Mouse (Mus musculus) adrenal gland (tissue): Measurements from ENCODE around the gene Des.

ENCODE experiments used
- intact Hi-C: fragments of 180-260 bp; cut with DNase I; formaldehyde crosslinking; loops from one replicate; pipeline ENCODE4 v1.15.1; 2025
- long read RNA-seq, 2 experiments: library from polyadenylated mRNA; unstranded; transcript quantifications; one replicate each; pipeline ENCODE4 v2.0.0; 2020; ENCODE audit warnings: borderline replicate concordance in 1 of 2; ENCODE audit not compliant: insufficient replicate concordance in 1 of 2

Des gene
- long read RNA-seq, experiment 1, transcript Des-201 (9 exons, 3,028 nt) = major isoform, 17 of 18 reads
- long read RNA-seq, experiment 1, partial matches to known transcripts = 0 of 18 reads
- long read RNA-seq, experiment 1, other reads (novel, unspliced or antisense) = 1 of 18 reads
- long read RNA-seq, experiment 2, transcript Des-201 (9 exons, 3,028 nt) = major isoform, 15 of 17 reads
- long read RNA-seq, experiment 2, partial matches to known transcripts = 2 of 17 reads
- long read RNA-seq, experiment 2, other reads (novel, unspliced or antisense) = 0 of 17 reads

DNA sequence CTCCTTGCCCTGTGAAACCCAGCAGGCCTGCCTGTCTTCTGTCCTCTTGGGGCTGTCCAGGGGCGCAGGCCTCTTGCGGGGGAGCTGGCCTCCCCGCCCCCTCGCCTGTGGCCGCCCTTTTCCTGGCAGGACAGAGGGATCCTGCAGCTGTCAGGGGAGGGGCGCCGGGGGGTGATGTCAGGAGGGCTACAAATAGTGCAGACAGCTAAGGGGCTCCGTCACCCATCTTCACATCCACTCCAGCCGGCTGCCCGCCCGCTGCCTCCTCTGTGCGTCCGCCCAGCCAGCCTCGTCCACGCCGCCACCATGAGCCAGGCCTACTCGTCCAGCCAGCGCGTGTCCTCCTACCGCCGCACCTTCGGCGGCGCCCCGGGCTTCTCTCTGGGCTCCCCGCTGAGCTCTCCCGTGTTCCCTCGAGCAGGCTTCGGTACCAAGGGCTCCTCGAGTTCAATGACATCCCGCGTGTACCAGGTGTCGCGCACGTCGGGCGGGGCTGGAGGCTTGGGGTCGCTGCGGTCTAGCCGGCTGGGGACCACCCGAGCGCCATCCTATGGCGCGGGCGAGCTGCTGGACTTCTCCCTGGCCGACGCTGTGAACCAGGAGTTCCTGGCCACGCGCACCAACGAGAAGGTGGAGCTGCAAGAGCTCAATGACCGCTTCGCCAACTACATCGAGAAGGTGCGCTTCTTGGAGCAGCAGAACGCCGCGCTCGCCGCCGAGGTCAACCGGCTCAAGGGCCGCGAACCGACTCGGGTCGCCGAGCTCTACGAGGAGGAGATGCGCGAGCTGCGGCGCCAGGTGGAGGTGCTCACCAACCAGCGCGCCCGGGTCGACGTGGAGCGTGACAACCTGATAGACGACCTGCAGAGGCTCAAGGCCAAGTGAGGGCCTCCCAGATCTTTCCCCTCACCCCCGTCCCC is at the start of gene Des:
TSS of gene Des (plus strand) at position 218 of the 920 bp plus-strand sequence.
- intact Hi-C loops = no loop called here

DNA sequence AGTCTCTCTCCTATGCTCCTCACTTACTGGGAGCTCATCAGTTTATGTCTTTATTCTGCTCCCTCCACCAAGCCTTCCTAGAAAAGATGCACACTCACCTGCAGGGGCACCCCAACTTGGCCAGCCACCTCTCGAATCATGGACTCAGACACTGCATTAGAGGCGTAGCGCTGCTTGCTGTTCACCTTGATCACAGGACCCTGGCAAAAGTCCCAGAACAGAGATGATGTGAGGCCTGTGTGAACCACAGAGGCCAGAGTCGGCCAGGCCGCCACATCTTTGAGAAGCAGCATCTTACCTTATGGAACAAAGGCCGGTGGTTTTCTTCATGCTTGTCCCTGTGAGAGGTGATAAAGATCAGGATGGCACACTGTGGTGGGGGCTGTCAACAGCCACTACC is 48.4 kb upstream of the Des start:
- intact Hi-C loops = no loop called here

DNA sequence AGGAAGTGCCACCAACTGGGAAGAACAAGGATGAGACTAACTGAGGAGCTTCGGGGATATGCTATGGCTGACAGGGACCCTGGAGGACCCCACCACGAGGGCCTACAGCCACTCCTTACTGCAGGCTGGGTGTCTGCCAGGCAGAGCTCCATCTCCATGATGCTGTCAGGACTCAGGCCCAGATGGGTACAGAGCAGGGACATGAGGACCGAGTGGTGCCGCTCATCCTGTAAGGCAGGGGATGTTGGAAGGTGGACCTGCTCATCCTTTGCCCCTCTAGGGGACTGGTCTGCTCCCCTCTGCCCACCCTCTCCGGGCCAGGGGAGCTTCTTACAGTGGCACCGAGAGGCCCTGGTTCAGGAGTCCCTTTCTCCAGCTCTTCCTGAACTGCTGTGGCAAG is 45.1 kb upstream of the Des start:
- intact Hi-C loops = no loop called here

DNA sequence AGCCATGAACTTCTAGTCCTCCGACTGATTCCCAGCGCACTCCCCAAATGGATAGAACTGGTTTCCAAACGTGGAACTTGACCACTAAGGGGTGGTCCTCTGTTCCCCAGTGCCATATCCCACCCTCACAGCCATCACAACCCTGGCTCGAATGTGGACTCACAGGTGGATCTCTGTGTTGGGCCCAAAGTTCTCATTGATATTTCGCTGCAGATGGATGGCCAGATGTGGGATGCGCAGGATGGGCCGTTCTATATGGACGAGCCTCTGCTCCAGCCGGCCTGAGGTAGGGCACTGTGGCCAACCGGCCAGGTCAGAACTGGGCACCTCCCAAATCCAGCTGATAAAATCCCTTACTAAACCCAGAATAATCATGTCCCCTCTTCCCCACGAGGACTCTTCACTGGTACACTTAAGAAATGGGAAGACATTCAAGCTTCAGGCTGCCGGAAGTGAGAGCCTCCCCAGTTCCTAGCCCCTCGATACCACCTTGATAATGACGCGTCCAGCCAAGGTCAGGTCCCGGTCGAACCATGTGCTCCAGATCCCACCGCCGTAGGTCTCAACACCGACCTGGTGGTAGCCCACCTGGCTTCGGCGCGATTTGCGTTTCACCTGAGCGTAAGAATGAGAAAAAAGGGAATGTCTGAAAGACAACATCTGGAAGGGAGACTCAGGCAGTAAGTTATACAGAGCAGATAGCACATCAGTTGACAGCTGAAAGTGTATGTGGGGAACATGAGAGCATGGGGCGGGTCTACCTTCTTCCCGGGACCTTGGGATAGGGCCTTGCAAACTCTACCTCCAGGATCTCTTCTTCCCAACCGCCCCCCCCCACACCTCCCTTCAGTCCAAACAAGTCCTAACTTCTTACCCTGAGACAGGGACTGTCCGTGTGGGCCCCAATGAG is 44.4 kb upstream of the Des start:
- intact Hi-C loops = no loop called here

DNA sequence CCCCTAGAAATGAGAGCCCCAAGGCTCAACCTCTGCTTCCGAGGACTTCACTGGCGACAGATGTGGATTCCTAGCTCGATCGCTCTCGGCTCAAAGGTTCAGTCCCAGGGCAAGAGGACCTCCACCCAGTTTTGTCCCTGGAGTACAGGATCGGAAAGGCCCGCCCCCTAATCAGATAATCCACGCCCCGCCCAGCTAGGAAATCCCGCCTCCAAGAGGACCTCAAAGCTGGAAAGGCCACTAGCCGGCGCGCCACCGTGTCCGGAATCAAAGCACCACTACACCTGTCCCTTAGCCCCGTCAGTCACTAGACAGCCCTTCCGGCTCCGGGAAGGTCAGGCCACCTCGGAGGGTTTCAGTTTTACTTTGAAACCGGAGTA is 43.3 kb upstream of the Des start:
- intact Hi-C loops = no loop called here

DNA sequence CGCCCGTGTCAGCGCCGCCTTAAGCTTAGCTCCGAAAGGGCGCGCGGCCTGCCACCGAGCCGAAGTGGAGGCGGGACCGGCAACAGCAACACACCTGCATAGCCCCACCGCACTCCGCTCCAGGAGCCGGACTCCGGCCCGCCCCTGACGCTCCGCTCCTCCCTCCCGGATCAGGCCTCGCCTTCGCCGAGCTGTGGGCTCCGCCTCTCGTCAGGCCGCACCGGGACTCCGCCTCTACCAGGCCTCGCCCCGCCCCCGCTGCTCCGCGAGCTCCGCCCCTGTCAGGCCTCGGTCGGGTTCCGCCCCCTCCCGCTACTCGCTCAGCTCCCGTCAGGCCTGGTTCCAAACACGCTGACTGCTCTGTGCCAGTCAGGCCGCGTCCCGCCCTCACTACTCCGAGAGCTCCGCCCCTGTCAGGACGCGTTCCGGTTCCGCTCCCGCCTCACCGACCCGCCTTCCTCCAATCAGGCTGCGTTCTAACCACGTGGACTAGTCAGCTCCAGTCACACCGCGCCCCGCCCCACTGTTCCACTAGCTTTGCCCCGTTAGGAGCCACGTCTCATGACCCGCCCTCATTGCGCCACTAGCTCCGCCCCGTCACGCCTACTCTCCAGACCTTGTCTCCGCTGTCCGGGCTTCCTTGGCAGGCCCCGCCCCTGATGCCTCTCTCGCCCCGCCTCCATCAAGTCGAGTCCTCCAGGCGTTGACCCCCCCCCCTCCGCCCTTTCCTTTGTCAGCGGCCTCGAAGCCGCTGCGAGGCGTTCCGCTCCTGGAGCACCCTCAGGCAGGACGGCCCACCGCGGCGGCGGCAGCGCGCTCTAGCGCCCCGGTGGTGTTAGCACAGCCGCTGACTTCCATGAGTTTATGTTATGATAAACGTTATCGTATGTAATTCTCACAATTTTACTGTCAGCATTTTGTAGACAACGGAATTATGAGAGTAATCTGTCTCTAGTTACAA is 42.6 kb upstream of the Des start, which contains the start of gene Dnpep:
TSS of gene Dnpep (minus strand) at position 750 of the 961 bp plus-strand sequence.
- intact Hi-C loops = no loop called here

DNA sequence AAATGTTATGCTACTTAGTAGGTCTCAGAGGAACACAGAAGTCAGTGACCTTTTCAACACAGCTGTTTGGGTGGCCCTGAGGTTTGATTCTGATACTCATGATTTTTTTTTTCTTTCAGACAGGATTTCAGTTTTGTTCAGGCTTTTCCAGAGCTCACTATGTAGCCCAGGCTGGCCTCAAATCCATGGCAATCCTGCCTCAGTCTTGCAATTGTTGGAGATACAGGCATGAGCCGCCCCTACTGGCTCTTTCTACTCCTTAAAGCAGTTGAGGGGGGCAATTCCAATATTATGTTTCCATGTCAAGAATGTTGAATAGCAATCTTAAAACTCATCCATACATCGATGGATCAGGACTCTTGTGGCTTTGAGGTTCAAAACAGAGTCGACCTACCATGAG is 41.8 kb upstream of the Des start:
- intact Hi-C loops = no loop called here

DNA sequence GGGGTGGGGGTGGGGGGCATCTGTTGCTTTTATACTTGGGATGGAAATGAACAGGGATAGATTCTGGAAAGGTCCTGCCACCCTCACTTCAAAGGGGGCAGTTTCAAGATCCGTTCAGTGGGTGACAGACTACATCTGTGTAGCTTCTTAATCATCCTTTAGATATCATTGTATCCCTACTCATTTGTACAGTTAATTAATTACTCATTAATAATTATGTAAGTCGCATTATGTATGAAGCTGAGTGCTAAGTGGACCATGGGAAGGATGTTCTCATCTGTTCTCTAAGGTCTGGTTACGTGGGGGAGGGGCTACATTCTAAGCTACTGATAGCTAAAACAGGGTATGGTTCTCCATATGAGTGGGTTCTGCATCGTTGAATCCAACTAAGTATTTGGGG is 41.4 kb upstream of the Des start:
- intact Hi-C loops = no loop called here

DNA sequence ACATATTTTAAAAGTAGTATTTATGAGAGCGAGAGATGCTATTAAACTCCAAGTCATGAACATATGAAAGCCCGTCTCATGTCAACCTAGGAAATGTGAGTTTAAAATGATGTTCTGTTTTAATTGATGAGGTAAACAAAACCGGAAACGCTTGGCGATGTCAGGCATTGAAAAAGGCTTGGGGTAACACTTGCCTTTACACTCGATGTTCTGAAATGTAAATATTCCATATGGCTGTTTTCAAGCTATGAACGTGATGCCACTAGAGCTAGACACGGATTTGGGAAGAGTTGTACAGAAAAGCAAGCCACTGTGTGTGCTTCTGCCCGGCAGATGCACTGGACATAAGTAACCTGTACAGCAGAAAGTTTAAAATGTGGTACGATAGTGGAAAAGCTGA is 41.0 kb upstream of the Des start:
- intact Hi-C loops = no loop called here

DNA sequence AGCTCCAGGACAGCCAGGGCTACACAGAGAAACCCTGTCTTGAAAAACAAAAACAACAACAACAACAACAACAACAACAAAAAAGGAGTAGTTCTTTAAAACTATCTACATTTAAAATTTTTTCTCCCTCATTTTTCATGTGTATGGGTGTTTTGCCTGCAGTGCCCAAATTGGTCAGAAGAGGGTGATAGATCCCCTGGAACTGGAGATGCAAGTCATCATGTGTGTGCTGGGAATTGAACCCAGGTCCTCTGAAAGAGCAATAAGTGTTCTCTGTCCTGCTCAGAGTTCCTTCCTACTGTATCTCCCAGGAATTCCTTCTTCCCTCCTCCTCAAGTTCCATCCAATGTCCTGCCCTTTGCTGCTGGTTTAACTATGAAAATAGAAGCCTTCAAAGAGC is 32.7 kb upstream of the Des start:
- intact Hi-C loops = no loop called here

DNA sequence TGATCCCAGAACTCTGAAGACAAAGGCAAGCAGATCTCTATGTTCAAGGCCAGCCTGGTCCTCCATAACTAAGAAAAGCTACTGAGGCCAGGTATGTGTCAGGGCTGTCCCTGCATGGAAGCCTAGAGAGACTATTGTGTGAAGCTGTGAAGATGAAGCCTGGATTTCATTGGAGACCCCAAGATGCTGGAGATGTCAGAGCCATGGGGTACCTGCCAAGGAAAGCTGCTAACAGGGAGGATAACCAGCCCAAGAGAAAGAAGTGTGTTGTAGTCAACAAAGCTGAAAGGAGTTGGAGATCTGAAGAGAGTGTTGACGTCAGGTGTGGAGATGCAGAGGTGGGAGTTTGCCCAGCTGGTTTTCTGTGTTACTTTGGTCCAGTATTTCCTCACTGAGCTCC is 28.9 kb upstream of the Des start:
- intact Hi-C loops = no loop called here

DNA sequence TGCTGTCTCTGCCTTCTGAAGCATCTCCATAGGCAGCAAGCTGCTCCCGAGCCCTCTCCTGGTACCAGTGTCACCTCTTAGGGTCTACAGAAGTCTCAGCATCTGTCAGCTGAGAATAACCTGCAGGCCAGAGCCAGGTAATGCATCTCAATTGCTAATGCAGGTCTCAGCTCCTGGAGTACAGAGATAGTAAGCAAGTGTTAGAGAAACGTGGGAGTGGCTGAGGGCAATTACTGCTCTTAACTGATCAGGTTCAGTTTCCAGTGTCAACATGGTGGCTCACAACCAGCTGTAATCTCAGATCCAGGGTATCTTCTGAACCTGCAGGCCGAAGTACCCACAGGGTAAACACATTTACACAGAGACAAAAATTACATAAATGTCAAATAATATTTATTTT is 23.7 kb upstream of the Des start:
- intact Hi-C loops = no loop called here

DNA sequence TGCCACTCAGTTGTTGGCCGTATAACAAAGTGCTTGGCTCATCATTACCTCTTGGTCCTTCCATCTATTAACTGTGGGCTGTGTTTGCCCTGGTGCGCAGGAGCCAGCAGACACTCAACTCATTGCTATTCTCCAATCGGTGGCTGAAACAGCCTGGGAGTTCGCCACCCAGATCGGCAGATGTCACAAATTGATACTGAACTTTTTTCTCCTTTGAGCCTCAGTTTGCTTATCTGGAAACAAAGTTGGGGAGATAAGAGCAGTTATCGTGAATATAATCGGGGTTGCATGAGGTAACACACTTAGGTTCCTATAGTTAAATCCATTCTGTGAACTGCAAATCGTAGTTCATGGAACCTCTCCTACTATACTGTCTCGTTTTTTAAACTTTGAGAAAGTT is 23.0 kb upstream of the Des start:
- intact Hi-C loops = no loop called here

DNA sequence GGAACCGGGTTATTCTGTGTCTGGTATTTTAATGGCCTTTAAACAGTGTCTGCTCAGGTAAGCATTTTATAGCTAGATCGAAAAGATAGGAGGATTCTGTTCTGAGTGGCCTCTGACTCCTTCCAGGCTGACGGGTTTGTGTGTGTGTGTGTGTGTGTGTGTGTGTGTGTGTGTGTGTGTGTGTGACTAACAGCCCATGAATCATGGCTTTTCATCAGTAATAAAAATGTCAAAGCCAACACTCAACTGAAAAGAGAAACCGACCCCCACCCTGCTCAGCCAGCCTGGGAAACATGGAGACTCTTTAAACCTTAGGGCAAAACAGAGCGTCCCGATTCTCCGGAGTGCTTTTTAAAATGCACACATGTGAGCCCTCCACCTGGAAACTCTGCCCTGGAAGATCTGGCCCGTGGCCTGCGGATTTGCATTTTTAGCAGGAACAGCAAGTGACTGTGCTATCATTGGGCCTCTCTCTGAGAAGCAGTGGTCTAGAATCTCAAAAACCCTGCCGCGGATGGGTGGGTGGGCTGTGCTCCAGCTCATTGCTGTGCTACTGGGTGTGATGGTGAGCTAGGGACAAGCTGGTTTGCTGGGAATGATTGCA is 21.9 kb upstream of the Des start:
- intact Hi-C loops = no loop called here

DNA sequence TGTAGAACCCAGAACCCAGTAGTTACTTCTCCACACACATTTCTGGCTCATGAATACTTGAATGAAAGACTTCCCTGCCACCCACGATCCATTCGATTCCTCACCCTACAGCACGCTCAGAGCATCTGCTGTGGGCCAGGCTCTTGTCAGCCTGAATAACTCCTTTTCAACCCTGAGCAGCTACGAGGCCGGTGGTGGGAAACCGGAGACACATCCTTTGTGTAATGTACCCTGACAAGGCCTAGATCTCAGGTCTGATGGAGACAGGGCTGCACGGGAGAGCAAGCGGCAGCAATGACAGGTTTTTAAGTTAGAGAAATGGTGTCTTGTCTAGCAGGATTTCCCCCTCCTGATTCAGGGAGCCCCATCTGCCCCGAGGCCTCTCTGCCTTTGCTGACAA is 20.8 kb upstream of the Des start:
- intact Hi-C loops = no loop called here

DNA sequence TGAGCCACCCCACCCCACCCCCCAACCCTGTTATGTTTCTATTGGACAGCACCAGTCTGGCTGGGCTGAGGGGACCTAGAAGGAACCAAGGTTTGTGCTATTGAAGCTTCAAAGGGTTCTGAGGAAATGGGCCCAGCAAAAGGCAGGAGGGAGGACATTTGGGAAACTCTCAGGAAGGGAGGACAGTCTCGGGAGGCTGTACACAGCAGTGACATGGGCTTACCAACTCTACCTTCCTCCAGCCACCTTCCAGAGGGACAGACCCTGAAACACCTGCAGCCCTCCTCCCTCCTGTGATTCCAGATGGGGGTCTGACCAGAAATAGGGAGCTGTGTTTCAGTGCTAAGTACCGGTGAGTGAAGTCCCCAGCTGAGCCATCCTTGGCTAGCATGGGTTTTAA is 19.6 kb upstream of the Des start:
- intact Hi-C loops = loop anchor here (5.0 to 10.0 kb wide), 2 partner anchors 107 to 254 kb away; no protein-coding TSS in a partner anchor

DNA sequence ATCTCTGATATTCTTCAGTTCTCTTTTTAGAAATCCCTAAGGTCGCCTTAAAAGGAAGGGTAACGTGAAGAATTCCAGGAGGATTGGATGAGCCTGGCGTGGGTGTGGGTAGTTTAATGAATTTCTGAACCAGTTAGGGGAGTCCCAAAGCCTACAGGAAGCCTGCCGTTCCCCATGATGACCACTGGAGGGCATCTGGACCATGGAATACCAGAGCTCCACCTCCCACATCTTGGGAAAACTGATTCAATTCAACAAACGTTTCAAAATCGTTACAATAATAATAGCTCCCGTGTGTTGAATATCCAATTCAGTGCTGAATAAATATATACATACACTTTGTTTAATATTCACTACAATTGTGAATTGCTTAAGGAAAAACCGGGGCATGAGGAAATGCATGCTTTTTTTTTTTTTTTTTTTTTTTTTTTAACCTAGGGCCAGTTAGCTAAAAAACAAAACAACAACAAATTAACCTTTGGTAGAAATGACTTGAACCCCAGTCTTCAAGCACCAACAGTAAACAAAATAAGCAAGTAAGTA is 17.2 kb upstream of the Des start:
- intact Hi-C loops = loop anchor here (1.0 to 10.0 kb wide), 3 partner anchors 104 to 252 kb away; no protein-coding TSS in a partner anchor

DNA sequence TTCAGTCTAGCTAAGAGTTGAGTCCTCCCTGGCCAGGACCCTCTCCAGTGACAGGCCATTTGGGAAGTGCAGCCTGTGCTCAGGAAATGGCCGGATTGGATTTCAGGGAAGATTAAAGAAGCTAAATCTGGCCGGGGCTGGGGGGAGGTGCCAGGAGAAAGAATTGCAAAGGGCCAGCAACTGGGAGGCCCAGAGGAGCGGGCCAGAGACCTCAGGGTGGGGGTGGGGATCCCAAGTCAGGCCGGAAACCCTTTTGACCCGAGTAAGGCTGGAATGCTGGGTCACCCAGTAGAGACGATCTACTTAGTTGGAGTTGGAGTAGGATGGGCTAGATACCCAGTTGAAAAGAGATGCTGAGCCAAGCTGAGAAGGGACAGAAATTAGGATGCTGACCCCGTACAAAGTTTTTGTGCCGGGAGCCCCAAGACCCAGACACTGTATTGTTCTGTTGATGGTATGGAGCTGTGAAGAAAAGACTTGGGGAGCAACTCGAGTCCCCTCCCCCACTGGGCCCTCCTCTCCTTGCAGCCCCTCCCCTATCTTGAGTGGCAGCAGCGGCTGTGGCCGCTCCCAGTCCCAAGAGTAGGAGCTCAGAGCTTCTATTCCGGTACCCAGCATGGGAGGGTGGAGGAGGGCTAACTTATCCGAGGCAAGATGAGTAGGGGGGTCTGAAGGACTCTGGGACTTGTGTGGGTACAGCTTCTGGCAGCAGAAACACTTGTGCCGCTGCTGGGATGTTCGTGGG is 15.7 kb upstream of the Des start:
- intact Hi-C loops = loop anchor here (5.0 to 10.0 kb wide), 2 partner anchors 103 to 250 kb away; no protein-coding TSS in a partner anchor
